Mouse (Mus musculus): ENCODE measurements around the gene Olfr519. TPM values are rescaled to one million over a fixed set of nuclear protein-coding genes. Genes with fewer than 3 reads are reported as not detected.

Olfr519 gene
- total and polyA plus RNA-seq, 3 experiments, result not detected

- TF ChIP-seq TAL1 (IDR thresholded peaks at IDR 0.05; ENCODE audit: low read length) (no peak), GATA1 (IDR thresholded peaks at IDR 0.05; ENCODE audit: low read depth, low read length) (0 out of 2 replicates have a peak, but pooled peaks have one; percentile 18), E2F4 (IDR thresholded peaks at IDR 0.05; ENCODE audit: borderline replicate concordance, low read depth, low read length) (no peak), ZC3H11A (IDR thresholded peaks at IDR 0.05; ENCODE audit: low read depth, low read length) (no peak), UBTF (IDR thresholded peaks at IDR 0.05; ENCODE audit: borderline replicate concordance, insufficient read depth, low read depth, low read length) (no peak), SMC3 (IDR thresholded peaks at IDR 0.05; ENCODE audit: low read depth, low read length) (no peak), ZMIZ1 (IDR thresholded peaks at IDR 0.05; ENCODE audit: low read depth, low read length) (0 out of 2 replicates have a peak, but pooled peaks have one; percentile 48), MAFK (IDR thresholded peaks at IDR 0.05; ENCODE audit: borderline replicate concordance, low read depth, low read length) (no peak), USF2 (IDR thresholded peaks at IDR 0.05; ENCODE audit: borderline replicate concordance in 1 of 2, insufficient read depth in 1 of 2, low read depth in 1 of 2, low read length in 2 of 2) (no peak)
These were observed 35.6 kb upstream of the Olfr519 start, which contains the start of gene Nlrp10 (continued) for GRCm38 (mm10) chr7:108929726-108930393.

GRCm38 (mm10) chr7:108928280-108929188, 34.3 kb upstream of the Olfr519 start:
- peaks cover 0 to 6% of the 10 kb centered on the region in 2 experiments; a peak in 2 of 4 replicates for H3K36me3 ChIP-seq (ENCODE audit: control insufficient read depth in 1 of 2, insufficient read depth in 2 of 2, low read length in 2 of 2)
- H3K4me3 ChIP-seq (ENCODE audit: control insufficient read depth in 1 of 2, insufficient read depth in 1 of 2, low read depth in 2 of 2, low read length in 2 of 2), result no peak overlapping the region
- H3K79me2 ChIP-seq (ENCODE audit: control insufficient read depth, insufficient read depth, low read length, poor library complexity), result no peaks in the 10 kb centered on the region
- no peak overlapping the region for H3K9ac ChIP-seq (ENCODE audit: control insufficient read depth, low read depth, low read length, poor library complexity, severe bottlenecking)
- H3K27me3 ChIP-seq (ENCODE audit: control insufficient read depth in 1 of 2, insufficient read depth in 2 of 2, low read length in 2 of 2), result no peaks in the 10 kb centered on the region
- TF ChIP-seq GATA1 (IDR thresholded peaks at IDR 0.05; ENCODE audit: low read depth, low read length) (no peak), MXI1 (IDR thresholded peaks at IDR 0.05; ENCODE audit: low read depth, low read length) (no peak), E2F4 (IDR thresholded peaks at IDR 0.05; ENCODE audit: borderline replicate concordance, low read depth, low read length) (no peak), RCOR1 (IDR thresholded peaks at IDR 0.05; ENCODE audit: low read depth, low read length) (no peak), NELFE (IDR thresholded peaks at IDR 0.05; ENCODE audit: low read depth, low read length) (no peak), CHD1 (IDR thresholded peaks at IDR 0.05; ENCODE audit: low read depth, low read length) (no peak), GABPA (IDR thresholded peaks at IDR 0.05; ENCODE audit: low read depth, low read length) (no peak), CTCF (IDR thresholded peaks at IDR 0.05 in 2 of 3, conservative IDR thresholded peaks at IDR 0.05 in 1 of 3; ENCODE audit: control insufficient read depth in 1 of 3, insufficient read depth in 1 of 3, low read depth in 2 of 3, low read length in 3 of 3, poor library complexity in 1 of 3, severe bottlenecking in 1 of 3) (no peak), NRF1 (IDR thresholded peaks at IDR 0.05; ENCODE audit: insufficient read depth, low read depth, low read length, poor library complexity, severe bottlenecking) (no peak), JUND (IDR thresholded peaks at IDR 0.05; ENCODE audit: low read depth, low read length) (no peak), UBTF (IDR thresholded peaks at IDR 0.05; ENCODE audit: borderline replicate concordance, insufficient read depth, low read depth, low read length) (no peak), MAZ (IDR thresholded peaks at IDR 0.05; ENCODE audit: low read depth, low read length) (no peak), RAD21 (IDR thresholded peaks at IDR 0.05; ENCODE audit: low read depth, low read length) (no peak), USF1 (IDR thresholded peaks at IDR 0.05; ENCODE audit: low read depth, low read length) (no peak)
- no peak overlapping the region for H3K27ac ChIP-seq (ENCODE audit: control insufficient read depth, low read depth, low read length)
- peaks cover 4 to 13% of the 10 kb centered on the region in 2 experiments for H3K4me1 ChIP-seq (ENCODE audit: control insufficient read depth in 1 of 2, insufficient read depth in 2 of 2, low read length in 2 of 2)
- H3K9me3 ChIP-seq (replicated peaks; ENCODE audit: insufficient read depth, low read length), result no peaks in the 10 kb centered on the region
- no peak for DNase-seq (ENCODE audit: low read depth, low spot score)

Data from MEL (cell line).